Mouse (Mus musculus) heart, adult 2 months (tissue): Measurements from ENCODE around the gene Nmur1.

Experiments used
- CTCF ChIP-seq: fragments of 200-600 bp; IDR thresholded peaks from 2 replicates; pipeline ENCODE4 v1.8.1; 2022; ENCODE audit warnings: antibody characterized with exemption, mild to moderate bottlenecking, moderate library complexity
- EP300 ChIP-seq: fragments of 200-500 bp; IDR thresholded peaks from 2 replicates; pipeline ENCODE4 v1.6.1; 2011; ENCODE audit warnings: low read depth, low read length, control low read depth; ENCODE audit not compliant: insufficient read depth

- TF ChIP-seq EP300 (no peak), CTCF (no peak)
Observed at GRCm38 (mm10) chr1:86423879-86424278, 2.1 kb downstream of the Nmur1 start.
